Mouse (Mus musculus) frontal cortex, adult 2 months (tissue): Measurements from ENCODE around the gene Slc5a5. TPM values are rescaled to one million over a fixed set of nuclear protein-coding genes. Genes with fewer than 3 reads are reported as not detected.
"Not testable (repeated sequence)": the region's sequence is repeated elsewhere in the genome, so short reads cannot be mapped to it uniquely, and the experiment has no call there.

ENCODE experiments used
- DNase-seq, 2 experiments: peaks; one replicate each; pipeline ENCODE4 v3.0.0; 2022; ENCODE audit warnings: low spot score in 1 of 2; ENCODE audit errors: extremely low spot score in 1 of 2
- polyA plus RNA-seq: library from polyadenylated mRNA; depleted of rRNA; stranded (reverse); fragments of >200 nt; gene quantifications from 2 replicates; pipeline ENCODE4 v1.2.3, GENCODE M21; 2012

Gene Slc5a5
- polyA plus RNA-seq, 1 experiment = 12.3 TPM

- no peak for DNase-seq
Measured at GRCm38 (mm10) chr8:70903582-70903981, 11.0 kb upstream of the Slc5a5 start.

GRCm38 (mm10) chr8:70903112-70903511 lies 10.6 kb upstream of the Slc5a5 start:
- no peak for DNase-seq

- no peak for DNase-seq
Measured at GRCm38 (mm10) chr8:70902211-70902610, 9.7 kb upstream of the Slc5a5 start.

GRCm38 (mm10) chr8:70900872-70901387 lies 8.4 kb upstream of the Slc5a5 start:
- DNase-seq = no peak

GRCm38 (mm10) chr8:70899226-70899625 lies 6.7 kb upstream of the Slc5a5 start:
- no peak for DNase-seq

- no peak for DNase-seq
Measured at GRCm38 (mm10) chr8:70898661-70899198, 6.2 kb upstream of the Slc5a5 start.

- peak; percentile 69 to 94 for DNase-seq
Measured at GRCm38 (mm10) chr8:70897681-70898413, 5.3 kb upstream of the Slc5a5 start.

- DNase-seq = peak; percentile 98
Measured at GRCm38 (mm10) chr8:70897021-70897680, 4.6 kb upstream of the Slc5a5 start, which contains the start of gene Rpl18a. Rpl18a (minus strand) TSS chr8:70897412.

- DNase-seq = no peak
Measured at GRCm38 (mm10) chr8:70896316-70897020, 3.9 kb upstream of the Slc5a5 start.

- not testable (repeated sequence) for DNase-seq
Measured at GRCm38 (mm10) chr8:70895571-70896259, 3.2 kb upstream of the Slc5a5 start.

GRCm38 (mm10) chr8:70894771-70895545 lies 2.4 kb upstream of the Slc5a5 start:
- no peak for DNase-seq

GRCm38 (mm10) chr8:70894385-70894720 lies 1.8 kb upstream of the Slc5a5 start:
- no peak for DNase-seq

- DNase-seq = peak in 1 of 2 experiments; percentile 68
Measured at GRCm38 (mm10) chr8:70893656-70894384, 1.3 kb upstream of the Slc5a5 start.

- DNase-seq = no peak
Measured at GRCm38 (mm10) chr8:70892896-70893655, 519 bp upstream of the Slc5a5 start.

- no peak for DNase-seq
Measured at GRCm38 (mm10) chr8:70891356-70891755, 1.2 kb downstream of the Slc5a5 start.

- no peak for DNase-seq
Measured at GRCm38 (mm10) chr8:70890656-70891055, 1.9 kb downstream of the Slc5a5 start.

- no peak for DNase-seq
Measured at GRCm38 (mm10) chr8:70887669-70888068, 4.9 kb downstream of the Slc5a5 start.

GRCm38 (mm10) chr8:70885612-70886011 lies 6.9 kb downstream of the Slc5a5 start:
- no peak for DNase-seq
